Mouse (Mus musculus): Measurements from ENCODE around the gene Olfr167. TPM values are rescaled to one million over a fixed set of nuclear protein-coding genes. Genes with fewer than 3 reads are reported as not detected.
"Not testable (repeated sequence)": the region's sequence is repeated elsewhere in the genome, so short reads cannot be mapped to it uniquely, and the experiment has no call there.

The Olfr167 gene
- not detected in 2 replicates for polyA plus RNA-seq (2014; fragmentation: Nextera tagmentation; extraction: Ambion mirVana)

- Histone ChIP-seq H3K4me3 (ENCODE audit: low read depth, low read length) (no peak within 1 kb of the TSS), H3K27me3 (replicated peaks; ENCODE audit: control insufficient read depth, insufficient read depth, low read length) (no peaks in the 10 kb centered on the region), H3K4me1 (ENCODE audit: control insufficient read depth, insufficient read depth, low read length) (no peaks in the 10 kb centered on the region), H3K9me3 (ENCODE audit: control insufficient read depth, low read length) (no peaks in the 10 kb centered on the region), H3K36me3 (ENCODE audit: control insufficient read depth, insufficient read depth, low read length) (no peaks in the 10 kb centered on the region), H3K27ac (replicated peaks; ENCODE audit: low read depth, low read length) (no peak within 1 kb of the TSS), H3K4me2 (ENCODE audit: low read depth, low read length) (no peak within 1 kb of the TSS), H3K9ac (ENCODE audit: low read depth, low read length) (no peak within 1 kb of the TSS)
- no peak for DNase-seq (ENCODE audit: low spot score)
- 85% methylated on average over 2 of the region's 2 CpGs for WGBS
- ATAC-seq (ENCODE audit: low read depth) = no peak
Measured at GRCm38 (mm10) chr16:19522166-19522565, at the start of gene Olfr167. Gene Olfr167, minus strand, starts transcription at chr16:19522266.

GRCm38 (mm10) chr16:19571709-19572108 is 49.6 kb upstream of the Olfr167 start, which contains the start of gene Olfr169:
Gene Olfr169, minus strand, starts transcription at chr16:19571809.
- not testable (repeated sequence) for H3K27ac ChIP-seq (replicated peaks; ENCODE audit: low read depth, low read length); ATAC-seq (ENCODE audit: low read depth); H3K9me3 ChIP-seq (ENCODE audit: control insufficient read depth, low read length); H3K9ac ChIP-seq (ENCODE audit: low read depth, low read length); H3K4me3 ChIP-seq (ENCODE audit: low read depth, low read length); H3K36me3 ChIP-seq (ENCODE audit: control insufficient read depth, insufficient read depth, low read length); H3K27me3 ChIP-seq (replicated peaks; ENCODE audit: control insufficient read depth, insufficient read depth, low read length); H3K4me2 ChIP-seq (ENCODE audit: low read depth, low read length); DNase-seq (ENCODE audit: low spot score); H3K4me1 ChIP-seq (ENCODE audit: control insufficient read depth, insufficient read depth, low read length)
- 91% methylated on average over 2 of the region's 2 CpGs for WGBS

GRCm38 (mm10) chr16:19553429-19553828 is 31.4 kb upstream of the Olfr167 start:
- not testable (repeated sequence) for H3K9ac ChIP-seq (ENCODE audit: low read depth, low read length); ATAC-seq (ENCODE audit: low read depth); H3K4me1 ChIP-seq (ENCODE audit: control insufficient read depth, insufficient read depth, low read length); DNase-seq (ENCODE audit: low spot score); H3K27ac ChIP-seq (replicated peaks; ENCODE audit: low read depth, low read length); H3K9me3 ChIP-seq (ENCODE audit: control insufficient read depth, low read length); H3K4me3 ChIP-seq (ENCODE audit: low read depth, low read length); H3K27me3 ChIP-seq (replicated peaks; ENCODE audit: control insufficient read depth, insufficient read depth, low read length); H3K36me3 ChIP-seq (ENCODE audit: control insufficient read depth, insufficient read depth, low read length); H3K4me2 ChIP-seq (ENCODE audit: low read depth, low read length)
- 77% methylated on average over 7 of the region's 7 CpGs for WGBS

- H3K27ac ChIP-seq (replicated peaks; ENCODE audit: low read depth, low read length); H3K36me3 ChIP-seq (ENCODE audit: control insufficient read depth, insufficient read depth, low read length); H3K9ac ChIP-seq (ENCODE audit: low read depth, low read length); H3K4me1 ChIP-seq (ENCODE audit: control insufficient read depth, insufficient read depth, low read length); DNase-seq (ENCODE audit: low spot score); H3K4me3 ChIP-seq (ENCODE audit: low read depth, low read length); H3K4me2 ChIP-seq (ENCODE audit: low read depth, low read length); H3K27me3 ChIP-seq (replicated peaks; ENCODE audit: control insufficient read depth, insufficient read depth, low read length); ATAC-seq (ENCODE audit: low read depth); H3K9me3 ChIP-seq (ENCODE audit: control insufficient read depth, low read length): not testable (repeated sequence)
- 81% methylated on average over 3 of the region's 3 CpGs for WGBS
Measured at GRCm38 (mm10) chr16:19552246-19552645, 30.2 kb upstream of the Olfr167 start.

GRCm38 (mm10) chr16:19535455-19535854 is 13.4 kb upstream of the Olfr167 start, which contains the start of gene Olfr168:
Gene Olfr168, minus strand, starts transcription at chr16:19535555.
- H3K4me1 ChIP-seq (ENCODE audit: control insufficient read depth, insufficient read depth, low read length) = no peaks in the 10 kb centered on the region
- no peak within 1 kb of the TSS for H3K4me2 ChIP-seq (ENCODE audit: low read depth, low read length)
- DNase-seq (ENCODE audit: low spot score) (no peak), ATAC-seq (ENCODE audit: low read depth) (no peak)
- no peak within 1 kb of the TSS for H3K27ac ChIP-seq (replicated peaks; ENCODE audit: low read depth, low read length)
- no peaks in the 10 kb centered on the region for H3K36me3 ChIP-seq (ENCODE audit: control insufficient read depth, insufficient read depth, low read length)
- H3K9ac ChIP-seq (ENCODE audit: low read depth, low read length) = no peak within 1 kb of the TSS
- H3K4me3 ChIP-seq (ENCODE audit: low read depth, low read length) = no peak within 1 kb of the TSS
- H3K27me3 ChIP-seq (replicated peaks; ENCODE audit: control insufficient read depth, insufficient read depth, low read length) = no peaks in the 10 kb centered on the region
- no peaks in the 10 kb centered on the region for H3K9me3 ChIP-seq (ENCODE audit: control insufficient read depth, low read length)

- DNase-seq (ENCODE audit: low spot score) (no peak), ATAC-seq (ENCODE audit: low read depth) (no peak)
- no peaks in the 10 kb centered on the region for H3K9me3 ChIP-seq (ENCODE audit: control insufficient read depth, low read length)
- H3K9ac ChIP-seq (ENCODE audit: low read depth, low read length) = no peak within 1 kb of the TSS
- no peaks in the 10 kb centered on the region for H3K4me1 ChIP-seq (ENCODE audit: control insufficient read depth, insufficient read depth, low read length)
- no peaks in the 10 kb centered on the region for H3K27me3 ChIP-seq (replicated peaks; ENCODE audit: control insufficient read depth, insufficient read depth, low read length)
- H3K4me2 ChIP-seq (ENCODE audit: low read depth, low read length) = no peak within 1 kb of the TSS
- H3K36me3 ChIP-seq (ENCODE audit: control insufficient read depth, insufficient read depth, low read length) = no peaks in the 10 kb centered on the region
- H3K4me3 ChIP-seq (ENCODE audit: low read depth, low read length) = no peak within 1 kb of the TSS
- no peak within 1 kb of the TSS for H3K27ac ChIP-seq (replicated peaks; ENCODE audit: low read depth, low read length)
Measured at GRCm38 (mm10) chr16:19483394-19483793, 38.7 kb downstream of the Olfr167 start, which contains the start of gene Olfr166. Gene Olfr166, plus strand, starts transcription at chr16:19483694.

GRCm38 (mm10) chr16:19464365-19464764 is 57.7 kb downstream of the Olfr167 start:
- WGBS = 94% methylated on average over 1 of the region's 1 CpGs

More at GRCm38 (mm10) chr16:19464365-19464764, 57.7 kb downstream of the Olfr167 start:
- ATAC-seq (ENCODE audit: low read depth) = no peak
- Histone ChIP-seq H3K4me3 (ENCODE audit: low read depth, low read length) (no peak overlapping the region), H3K4me2 (ENCODE audit: low read depth, low read length) (no peak overlapping the region), H3K9me3 (ENCODE audit: control insufficient read depth, low read length) (no peaks in the 10 kb centered on the region), H3K4me1 (ENCODE audit: control insufficient read depth, insufficient read depth, low read length) (no peaks in the 10 kb centered on the region), H3K36me3 (ENCODE audit: control insufficient read depth, insufficient read depth, low read length) (no peaks in the 10 kb centered on the region), H3K27ac (replicated peaks; ENCODE audit: low read depth, low read length) (no peak overlapping the region), H3K27me3 (replicated peaks; ENCODE audit: control insufficient read depth, insufficient read depth, low read length) (no peaks in the 10 kb centered on the region), H3K9ac (ENCODE audit: low read depth, low read length) (no peak overlapping the region)
- no peak for DNase-seq (ENCODE audit: low spot score)

Other genes starting within 250 kb of the Olfr167 start
- not detected in 2 replicates for gene Olfr164, start 208.2 kb downstream of the Olfr167 start, polyA plus RNA-seq (2014; fragmentation: Nextera tagmentation; extraction: Ambion mirVana)
- not detected in 2 replicates for gene Olfr165, start 99.1 kb downstream of the Olfr167 start, polyA plus RNA-seq (2014; fragmentation: Nextera tagmentation; extraction: Ambion mirVana)
- 0.07 and 0.09 TPM in 2 replicates for gene Olfr166, start 38.6 kb downstream of the Olfr167 start, polyA plus RNA-seq (2014; fragmentation: Nextera tagmentation; extraction: Ambion mirVana)
- not detected in 2 replicates for gene Olfr168, start 13.3 kb upstream of the Olfr167 start, polyA plus RNA-seq (2014; fragmentation: Nextera tagmentation; extraction: Ambion mirVana)
- gene Olfr169, start 49.5 kb upstream of the Olfr167 start, polyA plus RNA-seq (2014; fragmentation: Nextera tagmentation; extraction: Ambion mirVana) = not detected in 2 replicates
- 0.32 TPM in 1 of 2 replicates, not detected in the other for gene Olfr170, start 89.6 kb upstream of the Olfr167 start, polyA plus RNA-seq (2014; fragmentation: Nextera tagmentation; extraction: Ambion mirVana)
- gene Olfr171, start 107.7 kb upstream of the Olfr167 start, polyA plus RNA-seq (2014; fragmentation: Nextera tagmentation; extraction: Ambion mirVana) = 0.13 TPM in 1 of 2 replicates, not detected in the other
- 0.08 TPM in 1 of 2 replicates, not detected in the other for gene Lamp3, start 184.1 kb upstream of the Olfr167 start, polyA plus RNA-seq (2014; fragmentation: Nextera tagmentation; extraction: Ambion mirVana)
- 17.5 and 19.8 TPM in 2 replicates for gene B3gnt5, start 237.9 kb upstream of the Olfr167 start, polyA plus RNA-seq (2014; fragmentation: Nextera tagmentation; extraction: Ambion mirVana)